Mouse (Mus musculus) MEL (cell line): ENCODE data around the gene Gm12258. TPM values are rescaled to one million over a fixed set of nuclear protein-coding genes. Genes with fewer than 3 reads are reported as not detected.

ENCODE experiments used
- DNase-seq: peaks from one replicate; pipeline ENCODE4 v3.0.0; 2011; ENCODE audit warnings: low read depth, low spot score
- H3K27ac ChIP-seq: 2 replicates; pipeline ENCODE4 v1.5.1; 2012; ENCODE audit warnings: low read depth, mild to moderate bottlenecking, control low read depth, low read length, moderate library complexity; ENCODE audit not compliant: control insufficient read depth
- H3K27me3 ChIP-seq, 2 experiments: fragments of 150-350 bp in 1 of 2; sonication (generic) in 1 of 2; 2 replicates each; pipeline ENCODE4 v1.6.1; 2012; ENCODE audit warnings: low read length in 2 of 2, mild to moderate bottlenecking in 2 of 2, improper control_type of control experiment in 1 of 2, moderate library complexity in 1 of 2; ENCODE audit not compliant: insufficient read depth in 2 of 2, control insufficient read depth in 1 of 2
- H3K36me3 ChIP-seq, 2 experiments: 2 replicates each; pipeline ENCODE4 v1.6.1; 2012 to 2014; ENCODE audit warnings: low read length in 2 of 2, improper control_type of control experiment in 1 of 2, inconsistent platforms in 1 of 2, mild to moderate bottlenecking in 1 of 2; ENCODE audit not compliant: insufficient read depth in 2 of 2, control insufficient read depth in 1 of 2
- H3K4me1 ChIP-seq, 2 experiments: fragments of 150-350 bp in 1 of 2; sonication (generic) in 1 of 2; 2 replicates each; pipeline ENCODE4 v1.6.1; 2012; ENCODE audit warnings: low read length in 2 of 2, improper control_type of control experiment in 1 of 2, mild to moderate bottlenecking in 1 of 2; ENCODE audit not compliant: insufficient read depth in 2 of 2, control insufficient read depth in 1 of 2
- H3K4me3 ChIP-seq, 2 experiments: fragments of 150-350 bp in 1 of 2; sonication (generic) in 1 of 2; 2 replicates each; pipeline ENCODE4 v1.5.1; 2012; ENCODE audit warnings: low read depth in 2 of 2, low read length in 2 of 2, mild to moderate bottlenecking in 2 of 2, moderate library complexity in 2 of 2, control low read depth in 1 of 2, improper control_type of control experiment in 1 of 2; ENCODE audit not compliant: control insufficient read depth in 1 of 2, insufficient read depth in 1 of 2
- H3K79me2 ChIP-seq: 2 replicates; pipeline ENCODE4 v1.6.1; 2012; ENCODE audit warnings: mild to moderate bottlenecking, low read length, moderate library complexity; ENCODE audit not compliant: control insufficient read depth, poor library complexity, insufficient read depth
- H3K9ac ChIP-seq: 2 replicates; pipeline ENCODE4 v1.6.1; 2012; ENCODE audit warnings: low read depth, mild to moderate bottlenecking, control low read depth, low read length, moderate library complexity; ENCODE audit not compliant: control insufficient read depth, poor library complexity, severe bottlenecking
- H3K9me3 ChIP-seq: fragments of 150-350 bp; sonication (generic); replicated peaks from 2 replicates; pipeline ENCODE4 v1.6.1; 2012; ENCODE audit warnings: mild to moderate bottlenecking, low read length, improper control_type of control experiment, moderate library complexity; ENCODE audit not compliant: insufficient read depth
- BHLHE40 ChIP-seq: IDR thresholded peaks from 2 replicates; pipeline ENCODE4 v1.6.1; 2012; ENCODE audit warnings: low read depth, mild to moderate bottlenecking, inconsistent platforms, low read length, improper control_type of control experiment, borderline replicate concordance
- CTCF ChIP-seq, 3 experiments: IDR thresholded peaks in 2 of 3; conservative IDR thresholded peaks in 1 of 3; 2 replicates each; pipeline ENCODE4 v1.5.1; 2011 to 2012; ENCODE audit warnings: low read length in 3 of 3, low read depth in 2 of 3, mild to moderate bottlenecking in 2 of 3, improper control_type of control experiment in 1 of 3, inconsistent platforms in 1 of 3, mixed read lengths in 1 of 3, moderate library complexity in 1 of 3; ENCODE audit not compliant: control insufficient read depth in 1 of 3, insufficient read depth in 1 of 3, poor library complexity in 1 of 3, severe bottlenecking in 1 of 3
- E2F4 ChIP-seq: IDR thresholded peaks from 2 replicates; pipeline ENCODE4 v1.6.1; 2011; ENCODE audit warnings: low read depth, low read length, improper control_type of control experiment, borderline replicate concordance
- ELF1 ChIP-seq: IDR thresholded peaks from 2 replicates; pipeline ENCODE4 v1.6.1; 2014; ENCODE audit warnings: low read depth, mild to moderate bottlenecking, inconsistent platforms, low read length, improper control_type of control experiment, moderate library complexity
- GABPA ChIP-seq: IDR thresholded peaks from 2 replicates; pipeline ENCODE4 v1.6.1; 2012; ENCODE audit warnings: low read depth, mild to moderate bottlenecking, inconsistent platforms, low read length, improper control_type of control experiment, moderate library complexity
- HCFC1 ChIP-seq: IDR thresholded peaks from 2 replicates; pipeline ENCODE4 v1.6.1; 2012; ENCODE audit warnings: low read depth, mild to moderate bottlenecking, inconsistent platforms, low read length, improper control_type of control experiment, moderate library complexity
- JUND ChIP-seq: IDR thresholded peaks from 2 replicates; pipeline ENCODE4 v1.6.1; 2011; ENCODE audit warnings: low read depth, mild to moderate bottlenecking, improper control_type of control experiment, low read length
- KAT2A ChIP-seq: conservative IDR thresholded peaks from 2 replicates; pipeline ENCODE4 v1.6.1; 2012; ENCODE audit warnings: low read depth, low read length, improper control_type of control experiment, inconsistent platforms
- MEF2A ChIP-seq: IDR thresholded peaks from 2 replicates; pipeline ENCODE4 v1.6.1; 2014; ENCODE audit warnings: low read depth, mild to moderate bottlenecking, inconsistent platforms, low read length, improper control_type of control experiment; ENCODE audit not compliant: poor library complexity, insufficient replicate concordance, severe bottlenecking; ENCODE audit errors: extremely low read depth
- MYB ChIP-seq: IDR thresholded peaks from 2 replicates; pipeline ENCODE4 v1.6.1; 2011; ENCODE audit warnings: mild to moderate bottlenecking, low read depth, low read length, improper control_type of control experiment
- NELFE ChIP-seq: IDR thresholded peaks from 2 replicates; pipeline ENCODE4 v1.6.1; 2011; ENCODE audit warnings: low read depth, low read length, improper control_type of control experiment
- NRF1 ChIP-seq: IDR thresholded peaks from 2 replicates; pipeline ENCODE4 v1.6.1; 2014; ENCODE audit warnings: low read depth, mild to moderate bottlenecking, inconsistent platforms, low read length, improper control_type of control experiment, moderate library complexity; ENCODE audit not compliant: poor library complexity, insufficient read depth, severe bottlenecking
- POLR2A ChIP-seq, 2 experiments: IDR thresholded peaks; 2 replicates each; pipeline ENCODE4 v1.6.1; 2011 to 2012; ENCODE audit warnings: low read length in 2 of 2, mild to moderate bottlenecking in 2 of 2, control low read depth in 1 of 2, improper control_type of control experiment in 1 of 2, low read depth in 1 of 2, moderate library complexity in 1 of 2; ENCODE audit not compliant: control insufficient read depth in 1 of 2, insufficient read depth in 1 of 2, poor library complexity in 1 of 2
- POLR2AphosphoS2 ChIP-seq: IDR thresholded peaks from 2 replicates; pipeline ENCODE4 v1.6.1; 2011; ENCODE audit warnings: low read length, improper control_type of control experiment
- POLR2AphosphoS5 ChIP-seq: IDR thresholded peaks from 2 replicates; pipeline ENCODE4 v1.6.1; 2012; ENCODE audit warnings: low read depth, borderline replicate concordance, mild to moderate bottlenecking, inconsistent platforms, low read length, moderate library complexity, mixed read lengths
- SMC3 ChIP-seq: IDR thresholded peaks from 2 replicates; pipeline ENCODE4 v1.6.1; 2011; ENCODE audit warnings: low read depth, low read length, improper control_type of control experiment
- TAL1 ChIP-seq: IDR thresholded peaks from 2 replicates; pipeline ENCODE4 v1.6.1; 2012; ENCODE audit warnings: mild to moderate bottlenecking, inconsistent platforms, low read length, moderate library complexity, mixed read lengths
- UBTF ChIP-seq: IDR thresholded peaks from 2 replicates; pipeline ENCODE4 v1.6.1; 2012; ENCODE audit warnings: low read depth, mild to moderate bottlenecking, inconsistent platforms, low read length, improper control_type of control experiment, moderate library complexity, borderline replicate concordance; ENCODE audit not compliant: insufficient read depth
- USF1 ChIP-seq: IDR thresholded peaks from 2 replicates; pipeline ENCODE4 v1.6.1; 2014; ENCODE audit warnings: low read depth, mild to moderate bottlenecking, inconsistent platforms, low read length, improper control_type of control experiment, moderate library complexity
- USF2 ChIP-seq, 2 experiments: IDR thresholded peaks; 2 replicates each; pipeline ENCODE4 v1.6.1; 2011 to 2012; ENCODE audit warnings: improper control_type of control experiment in 2 of 2, low read length in 2 of 2, borderline replicate concordance in 1 of 2, inconsistent platforms in 1 of 2, low read depth in 1 of 2, mild to moderate bottlenecking in 1 of 2; ENCODE audit not compliant: insufficient read depth in 1 of 2
- ZKSCAN1 ChIP-seq: IDR thresholded peaks from 2 replicates; pipeline ENCODE4 v1.6.1; 2012; ENCODE audit warnings: low read depth, mild to moderate bottlenecking, inconsistent platforms, low read length, improper control_type of control experiment, moderate library complexity
- ZMIZ1 ChIP-seq: IDR thresholded peaks from 2 replicates; pipeline ENCODE4 v1.6.1; 2012; ENCODE audit warnings: low read depth, mild to moderate bottlenecking, inconsistent platforms, low read length, improper control_type of control experiment, moderate library complexity
- ZNF384 ChIP-seq: IDR thresholded peaks from 2 replicates; pipeline ENCODE4 v1.6.1; 2012; ENCODE audit warnings: low read depth, mild to moderate bottlenecking, inconsistent platforms, low read length, improper control_type of control experiment
- polyA plus RNA-seq, 2 experiments: library from polyadenylated mRNA; stranded (reverse) in 1 of 2; unstranded in 1 of 2; fragments of >175 nt in 1 of 2; fragments of >200 nt in 1 of 2; gene quantifications; 2 replicates each; pipeline versions ENCODE4 v1.2.1 to v1.2.4; 2012; ENCODE audit warnings: low replicate concordance in 2 of 2, low read depth in 1 of 2; ENCODE audit not compliant: insufficient read length in 2 of 2, insufficient read depth in 1 of 2, missing spikeins in 1 of 2
- total RNA-seq: library from RNA; depleted of rRNA; stranded (reverse); fragments of 300-350 nt; gene quantifications from 2 replicates; pipeline ENCODE4 v1.2.3, GENCODE M21; 2012

Gene Gm12258
- total and polyA plus RNA-seq, 3 experiments = 1.7 to 2.5 TPM; not detected in 1

- peak; percentile 85 for TF ChIP-seq HCFC1
- TF ChIP-seq POLR2A (IDR thresholded peaks at IDR 0.05; ENCODE audit: control insufficient read depth in 1 of 2, insufficient read depth in 1 of 2, low read depth in 1 of 2, low read length in 2 of 2, poor library complexity in 1 of 2) = peak; percentile 68 to 91; a peak in 3 of 4 replicates
- 0 out of 2 replicates have a peak, but pooled peaks have one; percentile 13 for TF ChIP-seq E2F4
- TF ChIP-seq USF2 (IDR thresholded peaks at IDR 0.05; ENCODE audit: borderline replicate concordance in 1 of 2, insufficient read depth in 1 of 2, low read depth in 1 of 2, low read length in 2 of 2) = no peak
- 0 out of 2 replicates have a peak, but pooled peaks have one; percentile 5 for TF ChIP-seq JUND
Observed at GRCm38 (mm10) chr11:58867039-58867953, 20.3 kb downstream of the Gm12258 start, which contains the start of gene 2810021J22Rik (continued).

- H3K9ac ChIP-seq = peak overlapping the region; percentile 90
- DNase-seq = no peak
- H3K36me3 ChIP-seq = peaks cover 0 to 6% of the 10 kb centered on the region in 2 experiments; a peak in 2 of 4 replicates
- H3K4me1 ChIP-seq = peaks cover 3 to 7% of the 10 kb centered on the region in 2 experiments
- no peaks in the 10 kb centered on the region for H3K9me3 ChIP-seq
- no peaks in the 10 kb centered on the region for H3K27me3 ChIP-seq
- peaks cover 5% of the 10 kb centered on the region for H3K79me2 ChIP-seq
- TF ChIP-seq NELFE = no peak
- TF ChIP-seq UBTF = no peak
- TF ChIP-seq ZMIZ1 = no peak
- H3K4me3 ChIP-seq = peak overlapping the region; percentile 57 to 97
- no peak overlapping the region for H3K27ac ChIP-seq
Observed at GRCm38 (mm10) chr11:58867954-58868330, 21.0 kb downstream of the Gm12258 start.

- TF ChIP-seq CTCF (IDR thresholded peaks at IDR 0.05 in 2 of 3, conservative IDR thresholded peaks at IDR 0.05 in 1 of 3; ENCODE audit: control insufficient read depth in 1 of 3, insufficient read depth in 1 of 3, low read depth in 2 of 3, low read length in 3 of 3, poor library complexity in 1 of 3, severe bottlenecking in 1 of 3) (no peak), HCFC1 (no peak), ZNF384 (no peak), POLR2A (IDR thresholded peaks at IDR 0.05; ENCODE audit: control insufficient read depth in 1 of 2, insufficient read depth in 1 of 2, low read depth in 1 of 2, low read length in 2 of 2, poor library complexity in 1 of 2) (no peak), GABPA (no peak), USF1 (no peak), MYB (no peak), MEF2A (no peak), TAL1 (no peak), NRF1 (no peak), ZKSCAN1 (no peak), SMC3 (no peak), BHLHE40 (no peak), KAT2A (no peak), POLR2AphosphoS5 (no peak), POLR2AphosphoS2 (no peak), ELF1 (no peak)
- no peaks in the 10 kb centered on the region for H3K9me3 ChIP-seq
- no peak overlapping the region for H3K9ac ChIP-seq
- no peak for DNase-seq
- peaks cover 3 to 7% of the 10 kb centered on the region in 2 experiments for H3K4me1 ChIP-seq
- peaks cover 7% of the 10 kb centered on the region for H3K79me2 ChIP-seq
- H3K36me3 ChIP-seq = peaks cover 0 to 6% of the 10 kb centered on the region in 2 experiments; a peak in 2 of 4 replicates
- no peaks in the 10 kb centered on the region for H3K27me3 ChIP-seq
- no peak overlapping the region for H3K4me3 ChIP-seq
- no peak overlapping the region for H3K27ac ChIP-seq
Observed at GRCm38 (mm10) chr11:58870961-58871360, 24.0 kb downstream of the Gm12258 start.
